Mouse (Mus musculus) megakaryocyte, embryonic 14.5 days (primary cell): Measurements from ENCODE around the gene Gm17324. TPM values are rescaled to one million over a fixed set of nuclear protein-coding genes. Genes with fewer than 3 reads are reported as not detected.
"Not testable (repeated sequence)": the region's sequence is repeated elsewhere in the genome, so short reads cannot be mapped to it uniquely, and the experiment has no call there.

Experiments
- H3K27me3 ChIP-seq: replicated peaks from 2 replicates; pipeline ENCODE3; 2012; ENCODE audit warnings: inconsistent platforms
- H3K36me3 ChIP-seq: replicated peaks from 2 replicates; pipeline ENCODE3; 2012; ENCODE audit warnings: low read length, inconsistent platforms, mixed read lengths
- H3K4me1 ChIP-seq: 2 replicates; pipeline ENCODE4 v1.6.1; 2012; ENCODE audit warnings: inconsistent platforms
- H3K4me3 ChIP-seq: replicated peaks from 2 replicates; pipeline ENCODE3; 2012; ENCODE audit warnings: moderate library complexity, mild to moderate bottlenecking, inconsistent platforms
- H3K9me3 ChIP-seq: 2 replicates; pipeline ENCODE4 v1.6.1; 2012; ENCODE audit warnings: inconsistent platforms
- FLI1 ChIP-seq: IDR thresholded peaks from 2 replicates; pipeline ENCODE4 v1.6.1; 2012; ENCODE audit warnings: low read length, inconsistent platforms, mixed read lengths
- GATA1 ChIP-seq: IDR thresholded peaks from 3 replicates; pipeline ENCODE4 v1.6.1; 2012; ENCODE audit warnings: mixed read lengths, low read length, inconsistent platforms, borderline replicate concordance
- polyA plus RNA-seq: library from polyadenylated mRNA; stranded (reverse); fragments of >175 nt; gene quantifications from 2 replicates; pipeline ENCODE4 v1.2.3, GENCODE M21; 2012; ENCODE audit warnings: low replicate concordance; ENCODE audit not compliant: insufficient read depth

Gm17324 gene
- 0.54 TPM in 1 of 2 replicates, not detected in the other for polyA plus RNA-seq

DNA sequence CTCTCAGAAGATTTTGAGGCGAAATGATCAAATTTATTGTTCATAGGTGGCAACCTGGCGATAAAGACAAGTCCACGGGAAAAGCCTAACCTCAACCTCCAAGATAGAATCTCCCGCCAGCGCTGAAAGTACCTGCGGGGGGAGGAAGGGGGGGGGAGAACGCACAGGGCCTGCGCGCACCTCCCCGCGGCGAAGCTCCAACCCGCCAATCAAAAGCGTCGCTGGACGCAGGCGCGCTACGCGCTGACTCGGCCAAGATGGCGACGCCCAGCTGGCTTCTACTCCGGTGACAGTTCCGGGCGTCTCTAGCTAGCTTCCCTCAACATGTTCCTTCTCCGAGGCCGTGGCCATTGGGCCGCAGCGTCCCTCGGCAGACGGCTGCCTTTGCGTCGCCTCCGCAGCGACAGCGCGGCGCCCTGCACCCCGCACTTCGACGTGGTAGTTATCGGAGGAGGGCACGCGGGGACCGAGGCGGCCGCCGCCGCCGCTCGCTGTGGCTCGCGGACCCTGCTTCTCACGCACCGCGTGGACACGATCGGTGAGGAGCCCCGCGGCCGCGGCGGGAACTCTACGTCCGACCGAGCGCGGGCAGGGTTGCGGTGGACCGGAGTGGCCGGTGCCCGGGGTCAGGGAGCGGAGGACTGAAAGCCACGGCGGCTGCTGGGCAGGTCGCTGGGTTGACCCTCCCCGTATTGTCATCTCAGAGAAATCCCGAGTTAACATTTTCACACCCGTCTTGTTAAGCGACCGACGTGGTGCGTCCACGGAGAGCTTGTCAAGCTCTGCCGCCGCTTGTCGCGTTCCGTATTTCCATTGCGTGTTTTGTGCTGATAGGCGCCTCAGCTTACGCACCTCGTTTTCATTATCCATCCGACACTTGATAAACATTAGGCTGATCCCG, at the start of gene Gm17324, which contains the start of gene Mto1:
TSS of gene Gm17324 (minus strand) at position 814 of the 901 bp plus-strand sequence.
TSS of gene Mto1 (plus strand) at position 236 of the 901 bp plus-strand sequence.
- Histone ChIP-seq H3K27me3 (peaks cover 12% of the 10 kb centered on the region), H3K4me3 (peak within 1 kb of the TSS; percentile 99), H3K36me3 (peaks cover 20% of the 10 kb centered on the region), H3K9me3 (no peaks in the 10 kb centered on the region), H3K4me1 (peaks cover 50% of the 10 kb centered on the region)
- TF ChIP-seq FLI1 (no peak), GATA1 (no peak)

DNA sequence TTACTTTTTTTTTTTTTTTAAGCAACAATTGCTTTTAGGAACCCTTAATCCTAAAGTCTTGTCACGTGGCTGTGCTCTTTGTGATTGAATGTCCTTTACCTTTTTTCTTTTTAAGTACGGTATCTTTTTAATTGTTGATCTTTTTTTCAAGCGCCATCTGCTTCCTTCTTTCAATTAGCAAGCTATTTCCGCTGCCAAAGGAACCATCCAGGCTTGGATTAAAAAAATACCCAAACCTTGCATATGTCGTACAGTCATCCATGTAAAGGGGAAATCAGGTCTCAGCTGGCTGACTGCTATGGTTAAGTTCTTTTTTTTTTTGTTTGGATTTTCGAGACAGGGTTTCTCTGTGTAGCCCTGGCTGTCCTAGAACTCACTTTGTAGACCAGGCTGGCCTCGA, 44.6 kb upstream of the Gm17324 start:
- peaks cover 20% of the 10 kb centered on the region for H3K4me1 ChIP-seq
- H3K4me3 ChIP-seq = no peak overlapping the region
- H3K27me3 ChIP-seq = peaks cover 6% of the 10 kb centered on the region
- TF ChIP-seq FLI1 (no peak), GATA1 (no peak)
- no peaks in the 10 kb centered on the region for H3K36me3 ChIP-seq
- H3K9me3 ChIP-seq = no peaks in the 10 kb centered on the region

- TF ChIP-seq GATA1 = no peak
- TF ChIP-seq FLI1 = no peak
- Histone ChIP-seq H3K36me3 (no peaks in the 10 kb centered on the region), H3K27me3 (peaks cover 6% of the 10 kb centered on the region), H3K4me3 (no peak overlapping the region), H3K4me1 (peaks cover 20% of the 10 kb centered on the region), H3K9me3 (no peaks in the 10 kb centered on the region)
Observed at GRCm38 (mm10) chr9:78492254-78492653, 43.7 kb upstream of the Gm17324 start.

- no peaks in the 10 kb centered on the region for H3K36me3 ChIP-seq
- H3K27me3 ChIP-seq = peaks cover 6% of the 10 kb centered on the region
- no peak for TF ChIP-seq GATA1
- TF ChIP-seq FLI1 = no peak
- no peak overlapping the region for H3K4me3 ChIP-seq
- H3K9me3 ChIP-seq = no peaks in the 10 kb centered on the region
- peaks cover 20% of the 10 kb centered on the region for H3K4me1 ChIP-seq
Observed at GRCm38 (mm10) chr9:78491169-78491568, 42.6 kb upstream of the Gm17324 start.

DNA sequence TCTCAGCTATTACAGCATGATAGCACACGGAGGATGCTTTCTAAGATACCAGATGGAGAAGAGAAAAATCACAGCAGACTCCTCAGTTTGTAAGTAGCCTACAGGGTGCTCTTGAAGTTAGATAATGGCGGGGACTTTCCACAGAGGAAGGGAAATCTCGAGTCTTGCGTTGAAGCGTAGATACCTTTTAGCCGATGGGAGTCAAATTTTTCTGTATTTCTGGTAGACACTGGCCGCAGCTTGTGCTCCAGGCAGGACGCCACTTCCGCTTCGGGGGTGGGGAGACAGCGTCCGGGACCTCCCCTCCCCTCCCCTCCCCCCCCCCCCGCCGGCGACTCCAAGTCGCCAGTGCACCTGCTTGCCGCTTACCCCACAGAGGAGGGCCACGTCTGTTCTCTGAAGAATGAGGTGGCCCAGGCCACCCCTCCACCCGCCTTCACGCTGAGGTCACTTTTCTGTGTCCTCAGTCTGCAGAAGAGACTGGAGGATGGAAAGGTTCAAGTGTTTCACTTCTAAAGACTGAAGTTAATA, 40.4 kb upstream of the Gm17324 start, which contains the start of gene Eef1a1:
TSS of gene Eef1a1 (minus strand) at position 262 of the 531 bp plus-strand sequence.
- Histone ChIP-seq H3K27me3 (peaks cover 2% of the 10 kb centered on the region), H3K9me3 (no peaks in the 10 kb centered on the region), H3K4me1 (peaks cover 20% of the 10 kb centered on the region), H3K4me3 (peak within 1 kb of the TSS; percentile 88), H3K36me3 (no peaks in the 10 kb centered on the region)
- no peak for TF ChIP-seq FLI1
- no peak for TF ChIP-seq GATA1

GRCm38 (mm10) chr9:78488021-78488420, 39.4 kb upstream of the Gm17324 start:
- H3K36me3 ChIP-seq, H3K27me3 ChIP-seq, H3K4me3 ChIP-seq, H3K9me3 ChIP-seq: not testable (repeated sequence)
- peaks cover 20% of the 10 kb centered on the region for H3K4me1 ChIP-seq

- H3K36me3 ChIP-seq = peaks cover 7% of the 10 kb centered on the region
- peaks cover 18% of the 10 kb centered on the region for H3K4me1 ChIP-seq
- H3K4me3 ChIP-seq = no peak overlapping the region
- TF ChIP-seq FLI1 (no peak), GATA1 (no peak)
- H3K9me3 ChIP-seq = no peaks in the 10 kb centered on the region
- H3K27me3 ChIP-seq = no peaks in the 10 kb centered on the region
Observed at GRCm38 (mm10) chr9:78484660-78485059, 36.1 kb upstream of the Gm17324 start.

- Histone ChIP-seq H3K4me3 (peak overlapping the region; percentile 99), H3K27me3 (no peaks in the 10 kb centered on the region), H3K9me3 (no peaks in the 10 kb centered on the region), H3K4me1 (peaks cover 21% of the 10 kb centered on the region), H3K36me3 (peaks cover 26% of the 10 kb centered on the region)
- TF ChIP-seq FLI1 = no peak
- no peak for TF ChIP-seq GATA1
Observed at GRCm38 (mm10) chr9:78482386-78482785, 33.8 kb upstream of the Gm17324 start.

DNA sequence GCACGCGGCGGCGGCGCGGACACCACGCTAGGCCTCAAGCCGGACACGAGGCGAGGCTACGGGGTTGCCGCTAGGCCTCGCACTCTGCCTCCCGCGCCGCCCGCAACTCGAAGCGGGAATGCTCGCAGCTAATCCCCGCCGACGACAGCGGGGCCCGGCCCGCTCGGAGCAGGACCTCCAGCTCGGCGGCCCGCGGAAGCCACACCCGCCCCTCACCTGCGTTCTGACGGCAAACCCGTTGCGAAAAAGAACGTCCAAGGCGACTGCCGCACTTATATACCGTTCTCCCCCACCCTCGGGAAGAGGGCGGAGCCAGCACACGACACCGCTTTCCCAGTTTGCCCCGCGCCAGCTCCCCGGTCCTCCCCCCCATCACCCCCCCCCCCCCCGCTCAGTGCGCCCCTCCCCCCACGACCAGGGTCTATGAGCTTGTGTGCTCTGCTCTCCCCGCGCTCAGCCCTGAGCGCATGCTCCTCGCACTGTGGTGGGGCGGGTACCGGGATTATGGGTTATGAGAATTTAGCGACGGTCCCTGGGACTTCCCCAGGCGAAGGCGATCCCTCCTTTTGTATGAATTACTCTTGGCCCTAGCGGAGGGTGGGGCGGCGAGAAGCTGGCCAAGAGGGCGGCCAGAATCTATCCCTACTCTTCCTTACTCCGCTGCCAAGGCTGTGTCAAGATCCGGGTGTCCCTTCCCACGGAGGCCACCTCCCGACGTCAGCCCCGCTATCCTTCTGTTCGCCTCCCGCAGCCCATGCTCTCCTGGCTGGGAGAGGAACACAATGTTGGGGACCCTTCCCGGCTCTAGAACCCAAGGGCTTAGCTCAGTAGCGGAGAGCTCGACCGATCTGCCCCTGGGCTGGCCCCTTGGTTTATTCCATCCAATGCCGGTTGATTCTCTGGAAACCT, 33.1 kb upstream of the Gm17324 start:
- peak overlapping the region; percentile 99 for H3K4me3 ChIP-seq
- TF ChIP-seq GATA1 = no peak
- no peak for TF ChIP-seq FLI1
- H3K9me3 ChIP-seq = no peaks in the 10 kb centered on the region
- peaks cover 34% of the 10 kb centered on the region for H3K36me3 ChIP-seq
- H3K27me3 ChIP-seq = no peaks in the 10 kb centered on the region
- H3K4me1 ChIP-seq = peaks cover 22% of the 10 kb centered on the region
